Mouse (Mus musculus): ENCODE data around the gene Gm20708.

DNA sequence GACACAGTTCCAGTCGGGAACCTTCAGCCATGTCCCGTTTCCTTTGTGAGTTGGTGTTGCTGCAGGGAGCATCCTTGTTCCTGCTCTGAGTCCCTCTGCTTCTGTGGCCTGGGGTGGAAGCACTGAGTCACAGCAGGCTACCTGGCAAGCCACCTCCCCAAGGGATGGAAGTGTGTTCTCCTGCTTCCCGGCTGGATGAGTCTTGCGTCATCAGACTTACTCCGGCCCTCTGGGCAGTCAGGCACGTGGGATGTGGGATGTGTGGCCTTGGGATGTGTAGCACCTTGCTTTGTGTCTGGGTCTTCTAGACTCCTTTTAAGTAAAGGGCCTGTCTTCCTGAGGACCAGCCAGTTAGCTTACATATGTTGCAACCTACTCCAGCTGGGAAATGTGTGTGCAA, 70.2 kb downstream of the Gm20708 start:
- no peak for TF ChIP-seq EP300 (IDR thresholded peaks at IDR 0.05; ENCODE audit: low read depth)
- TF ChIP-seq CTCF (IDR thresholded peaks at IDR 0.05; ENCODE audit: low read depth) = no peak
